Mouse (Mus musculus): ENCODE measurements at regions not wholly inside any gene's neighbourhood (a gene's known extent, or its start where the extent isn't known, plus 50 kb on each side); places are given as distances from the start of the nearest gene placed in this dataset.
A peak's percentile ranks its signal among the peaks of the same experiment; 100 is the strongest.

- no peaks in the 10 kb centered on the region for H3K4me1 ChIP-seq
- no peaks in the 10 kb centered on the region for H3K27me3 ChIP-seq (replicated peaks)
- H3K4me3 ChIP-seq (replicated peaks) = no peak overlapping the region
- H3K9me3 ChIP-seq = peaks cover 55% of the 10 kb centered on the region
- H3K36me3 ChIP-seq (replicated peaks; ENCODE audit: low read length) = no peaks in the 10 kb centered on the region
- TF ChIP-seq GATA1 (IDR thresholded peaks at IDR 0.05; ENCODE audit: borderline replicate concordance, low read length) = no peak
- no peak for TF ChIP-seq FLI1 (IDR thresholded peaks at IDR 0.05; ENCODE audit: low read length)
These were observed 577.3 kb downstream of the Tmem132b start for GRCm38 (mm10) chr5:126108837-126109236.

- Histone ChIP-seq H3K36me3 (replicated peaks; ENCODE audit: low read length) (no peaks in the 10 kb centered on the region), H3K4me1 (no peaks in the 10 kb centered on the region), H3K4me3 (replicated peaks) (no peak overlapping the region), H3K27me3 (replicated peaks) (no peaks in the 10 kb centered on the region), H3K9me3 (peaks cover 59% of the 10 kb centered on the region)
- TF ChIP-seq FLI1 (IDR thresholded peaks at IDR 0.05; ENCODE audit: low read length) = no peak
- TF ChIP-seq GATA1 (IDR thresholded peaks at IDR 0.05; ENCODE audit: borderline replicate concordance, low read length) = no peak
These were observed 585.7 kb downstream of the Tmem132b start for GRCm38 (mm10) chr5:126117291-126117690.

- Histone ChIP-seq H3K4me1 (no peaks in the 10 kb centered on the region), H3K27me3 (replicated peaks) (no peaks in the 10 kb centered on the region), H3K36me3 (replicated peaks; ENCODE audit: low read length) (no peaks in the 10 kb centered on the region), H3K4me3 (replicated peaks) (no peak overlapping the region), H3K9me3 (peaks cover 60% of the 10 kb centered on the region)
- TF ChIP-seq GATA1 (IDR thresholded peaks at IDR 0.05; ENCODE audit: borderline replicate concordance, low read length) (no peak), FLI1 (IDR thresholded peaks at IDR 0.05; ENCODE audit: low read length) (no peak)
These were observed 586.4 kb downstream of the Tmem132b start for GRCm38 (mm10) chr5:126117906-126118521.

GRCm38 (mm10) chr5:126118731-126119130, 587.2 kb downstream of the Tmem132b start:
- peaks cover 59% of the 10 kb centered on the region for H3K9me3 ChIP-seq

GRCm38 (mm10) chr5:126123216-126123615, 591.6 kb downstream of the Tmem132b start:
- H3K4me1 ChIP-seq = no peaks in the 10 kb centered on the region
- peak overlapping the region; percentile 8 for H3K4me3 ChIP-seq (replicated peaks)
- H3K36me3 ChIP-seq (replicated peaks; ENCODE audit: low read length) = no peaks in the 10 kb centered on the region
- no peak for TF ChIP-seq FLI1 (IDR thresholded peaks at IDR 0.05; ENCODE audit: low read length)
- no peak for TF ChIP-seq GATA1 (IDR thresholded peaks at IDR 0.05; ENCODE audit: borderline replicate concordance, low read length)
- no peaks in the 10 kb centered on the region for H3K27me3 ChIP-seq (replicated peaks)
- peaks cover 65% of the 10 kb centered on the region for H3K9me3 ChIP-seq

More at GRCm38 (mm10) chr5:126118731-126119130, 587.2 kb downstream of the Tmem132b start:
- Histone ChIP-seq H3K36me3 (replicated peaks; ENCODE audit: low read length) (no peaks in the 10 kb centered on the region), H3K27me3 (replicated peaks) (no peaks in the 10 kb centered on the region), H3K4me3 (replicated peaks) (no peak overlapping the region), H3K4me1 (no peaks in the 10 kb centered on the region)
- TF ChIP-seq FLI1 (IDR thresholded peaks at IDR 0.05; ENCODE audit: low read length) (no peak), GATA1 (IDR thresholded peaks at IDR 0.05; ENCODE audit: borderline replicate concordance, low read length) (no peak)

GRCm38 (mm10) chr5:126127486-126127885, 595.9 kb downstream of the Tmem132b start:
- H3K36me3 ChIP-seq (replicated peaks; ENCODE audit: low read length) = no peaks in the 10 kb centered on the region
- H3K9me3 ChIP-seq = peaks cover 47% of the 10 kb centered on the region
- no peaks in the 10 kb centered on the region for H3K27me3 ChIP-seq (replicated peaks)
- H3K4me3 ChIP-seq (replicated peaks) = no peak overlapping the region
- TF ChIP-seq GATA1 (IDR thresholded peaks at IDR 0.05; ENCODE audit: borderline replicate concordance, low read length) = no peak
- TF ChIP-seq FLI1 (IDR thresholded peaks at IDR 0.05; ENCODE audit: low read length) = no peak
- H3K4me1 ChIP-seq = no peaks in the 10 kb centered on the region

GRCm38 (mm10) chr5:126148908-126149307, 617.3 kb downstream of the Tmem132b start:
- Histone ChIP-seq H3K4me3 (replicated peaks) (peak overlapping the region; percentile 40), H3K36me3 (replicated peaks; ENCODE audit: low read length) (no peaks in the 10 kb centered on the region), H3K9me3 (peaks cover 60% of the 10 kb centered on the region), H3K27me3 (replicated peaks) (no peaks in the 10 kb centered on the region), H3K4me1 (no peaks in the 10 kb centered on the region)
- TF ChIP-seq FLI1 (IDR thresholded peaks at IDR 0.05; ENCODE audit: low read length) = no peak

- Histone ChIP-seq H3K36me3 (replicated peaks; ENCODE audit: low read length) (no peaks in the 10 kb centered on the region), H3K9me3 (peaks cover 62% of the 10 kb centered on the region), H3K4me3 (replicated peaks) (no peak overlapping the region), H3K27me3 (replicated peaks) (no peaks in the 10 kb centered on the region), H3K4me1 (no peaks in the 10 kb centered on the region)
- TF ChIP-seq FLI1 (IDR thresholded peaks at IDR 0.05; ENCODE audit: low read length) = no peak
- TF ChIP-seq GATA1 (IDR thresholded peaks at IDR 0.05; ENCODE audit: borderline replicate concordance, low read length) = no peak
These were observed 623.8 kb downstream of the Tmem132b start for GRCm38 (mm10) chr5:126155216-126155880.

GRCm38 (mm10) chr5:126186111-126186510, 654.5 kb downstream of the Tmem132b start:
- H3K9me3 ChIP-seq = peaks cover 63% of the 10 kb centered on the region
- no peak for TF ChIP-seq GATA1 (IDR thresholded peaks at IDR 0.05; ENCODE audit: borderline replicate concordance, low read length)

GRCm38 (mm10) chr5:126199876-126200275, 668.3 kb downstream of the Tmem132b start:
- no peaks in the 10 kb centered on the region for H3K36me3 ChIP-seq (replicated peaks; ENCODE audit: low read length)
- TF ChIP-seq GATA1 (IDR thresholded peaks at IDR 0.05; ENCODE audit: borderline replicate concordance, low read length) (no peak), FLI1 (IDR thresholded peaks at IDR 0.05; ENCODE audit: low read length) (no peak)
- no peaks in the 10 kb centered on the region for H3K4me1 ChIP-seq
- peaks cover 48% of the 10 kb centered on the region for H3K9me3 ChIP-seq
- H3K27me3 ChIP-seq (replicated peaks) = no peaks in the 10 kb centered on the region
- no peak overlapping the region for H3K4me3 ChIP-seq (replicated peaks)

More at GRCm38 (mm10) chr5:126186111-126186510, 654.5 kb downstream of the Tmem132b start:
- Histone ChIP-seq H3K36me3 (replicated peaks; ENCODE audit: low read length) (no peaks in the 10 kb centered on the region), H3K4me3 (replicated peaks) (no peak overlapping the region), H3K4me1 (no peaks in the 10 kb centered on the region), H3K27me3 (replicated peaks) (no peaks in the 10 kb centered on the region)
